Mouse (Mus musculus) liver (tissue): ENCODE measurements around the gene Ccl20.
A peak's percentile ranks its signal among the peaks of the same experiment; 100 is the strongest.

Source experiments
- DNase-seq: peaks from one replicate; pipeline ENCODE4 v3.0.0-alpha.2; 2020; ENCODE audit warnings: mixed read lengths

Ccl20 gene

GRCm38 (mm10) chr1:83141510-83141909, 24.9 kb downstream of the Ccl20 start:
- no peak for DNase-seq

DNA sequence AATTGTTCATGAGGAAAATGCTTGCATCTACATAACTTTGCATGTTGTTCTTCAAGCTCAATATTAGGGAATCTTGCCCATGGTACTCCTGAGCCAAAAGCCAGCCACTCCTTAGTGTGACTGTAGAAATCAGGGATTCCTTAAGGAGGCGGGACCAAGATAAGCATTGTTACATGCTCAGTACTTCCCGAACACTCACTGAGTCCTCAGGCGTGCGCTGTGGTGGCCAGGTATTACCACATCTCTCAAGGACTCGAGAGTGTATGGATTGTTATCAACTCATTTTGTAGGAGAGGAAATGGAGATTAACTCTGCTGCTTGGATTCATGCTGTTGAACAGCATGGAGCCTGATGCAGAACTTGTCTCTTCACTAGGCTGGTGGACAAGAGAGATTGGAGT, 25.5 kb downstream of the Ccl20 start:
- no peak for DNase-seq

DNA sequence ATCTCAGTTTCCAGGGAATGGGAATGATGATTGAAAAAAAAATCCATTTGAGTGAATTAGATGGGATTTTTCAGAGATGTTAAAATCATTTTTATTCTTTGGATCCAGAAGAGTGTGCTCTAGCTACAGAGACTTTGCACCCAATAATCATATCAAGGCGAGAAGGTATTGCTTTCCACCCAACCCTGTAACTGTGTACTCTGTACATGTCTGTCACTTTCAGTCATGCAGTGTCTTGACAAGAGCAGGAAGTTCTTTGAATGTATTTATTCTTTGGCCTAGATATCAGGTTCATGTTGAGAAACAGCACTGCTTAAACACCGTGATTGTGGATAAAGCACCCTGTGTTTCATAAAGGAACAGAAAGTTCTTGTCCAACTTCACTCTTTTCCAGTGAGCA, 30.0 kb downstream of the Ccl20 start:
- DNase-seq: no peak

DNA sequence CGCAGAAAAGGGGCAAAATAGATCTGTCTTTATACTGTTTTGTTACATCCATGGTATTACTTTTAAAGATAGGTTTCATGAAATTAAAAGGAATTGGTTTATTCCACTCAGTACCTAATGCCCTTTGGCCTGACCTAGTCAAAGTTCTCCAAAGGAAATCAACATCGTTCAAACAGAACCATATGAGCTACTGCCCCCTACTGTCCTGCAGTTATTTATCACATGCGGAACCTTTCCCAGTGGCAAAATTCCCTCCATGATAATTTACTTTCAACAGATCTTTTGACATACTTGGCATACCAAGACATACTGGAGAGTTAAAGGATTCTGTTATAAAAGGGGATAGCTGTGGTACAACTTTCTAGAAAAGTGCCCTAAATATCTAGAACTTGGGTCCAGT, 33.7 kb downstream of the Ccl20 start:
- no peak for DNase-seq

DNA sequence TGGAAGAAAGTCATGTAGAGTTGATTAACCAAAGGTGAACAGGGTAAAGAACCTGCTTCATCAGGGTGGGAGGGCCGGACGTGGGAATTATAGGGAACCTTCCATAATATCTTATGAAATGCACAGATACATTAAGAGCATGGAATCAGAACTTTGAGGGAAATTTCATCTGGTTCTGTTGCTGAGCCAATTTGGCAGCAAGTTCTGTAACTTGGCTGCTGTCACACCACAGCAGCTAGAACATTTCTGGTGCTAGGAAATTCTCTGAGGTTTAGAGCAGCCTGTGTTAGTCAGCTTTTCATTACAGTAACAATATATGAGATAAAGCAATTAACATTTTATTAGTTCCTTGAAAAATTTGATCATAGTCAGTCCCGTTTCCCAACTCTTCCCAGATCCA, 36.4 kb downstream of the Ccl20 start:
- DNase-seq: no peak

GRCm38 (mm10) chr1:83156876-83157275, 40.3 kb downstream of the Ccl20 start:
- no peak for DNase-seq

DNA sequence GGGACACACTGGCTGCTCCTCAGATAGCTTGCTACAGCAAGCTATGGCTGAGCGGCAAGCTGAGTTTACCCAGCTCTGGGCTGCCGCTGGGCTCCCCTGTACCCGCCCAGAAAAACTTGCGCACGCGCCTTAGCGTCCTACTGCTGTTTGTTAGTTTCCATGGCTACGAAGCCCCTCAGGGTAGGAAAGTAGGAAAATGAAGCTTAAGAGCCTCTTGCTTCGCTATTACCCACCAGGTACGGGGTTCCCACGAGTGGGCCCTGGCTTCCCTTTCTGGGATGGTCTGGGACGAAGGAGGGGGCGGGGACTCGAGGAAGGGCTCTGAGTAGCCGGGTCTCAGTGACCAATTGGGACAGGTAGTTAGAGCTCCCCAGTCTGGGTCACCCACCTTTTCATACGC, 43.0 kb downstream of the Ccl20 start, which contains the start of gene Daw1:
Daw1 (plus strand) TSS at position 150 of the 400 bp plus-strand sequence.
- DNase-seq: peak; percentile 47

- no peak for DNase-seq
Observed at GRCm38 (mm10) chr1:83161658-83162057, 45.1 kb downstream of the Ccl20 start.

DNA sequence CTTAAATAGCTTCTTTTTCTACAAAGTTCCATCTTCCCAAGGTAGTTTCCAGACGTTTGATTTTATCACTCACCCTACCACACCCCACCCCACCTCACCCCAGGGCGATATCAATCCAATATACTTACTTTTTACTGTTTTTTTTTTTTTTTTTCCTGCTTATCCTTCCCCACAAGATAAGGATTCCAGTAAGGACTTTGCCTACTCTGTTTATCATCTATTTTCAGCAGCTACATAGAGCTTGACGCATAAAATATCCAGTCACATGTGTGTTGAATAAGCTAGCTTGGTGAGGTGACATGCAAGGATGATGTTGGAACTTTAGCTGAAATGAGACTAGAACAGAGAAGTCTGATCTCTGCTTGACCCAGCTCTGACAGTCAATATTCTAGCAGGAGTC, 47.5 kb downstream of the Ccl20 start:
- DNase-seq: no peak
